Mouse (Mus musculus): Measurements from ENCODE around the gene Irgm1.

Gene Irgm1

DNA sequence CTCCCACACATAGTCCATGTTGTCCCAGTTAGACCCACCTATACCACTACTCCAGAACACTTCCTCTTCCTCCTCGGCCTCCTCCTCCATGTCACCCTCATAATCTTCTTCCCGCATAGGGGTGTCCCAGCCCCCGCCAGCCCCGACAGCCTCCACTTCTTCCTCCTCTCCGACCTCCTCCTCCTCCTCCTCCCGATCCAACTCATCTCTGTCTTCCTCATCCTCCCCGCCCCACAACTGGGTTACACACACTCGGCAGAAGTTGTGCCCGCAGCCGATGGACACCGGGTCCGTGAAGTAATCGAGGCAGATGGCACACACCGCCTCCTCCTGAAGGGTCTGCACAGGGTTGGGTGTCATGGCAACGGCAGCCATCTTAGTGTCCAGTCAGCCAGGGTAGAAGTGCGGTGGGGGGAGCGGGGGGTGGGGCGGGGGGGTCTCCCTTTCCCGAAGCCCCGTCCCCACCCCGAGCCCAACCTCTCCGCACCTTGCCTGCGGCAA lies 55.2 kb downstream of the Irgm1 start:
- peak; percentile 54 for DNase-seq (ENCODE audit: low read depth, low spot score)
- Histone ChIP-seq H3K27me3 (ENCODE audit: control insufficient read depth, insufficient read depth, low read length, poor library complexity, severe bottlenecking) (no peaks in the 10 kb centered on the region), H3K36me3 (ENCODE audit: control insufficient read depth, insufficient read depth, low read length, poor library complexity, severe bottlenecking) (peaks cover 1% of the 10 kb centered on the region; the same call in 1 of the 2 replicates)

GRCm38 (mm10) chr11:48815851-48816250 lies 55.6 kb downstream of the Irgm1 start:
- DNase-seq (ENCODE audit: low read depth, low spot score) = no peak
- Histone ChIP-seq H3K36me3 (ENCODE audit: control insufficient read depth, insufficient read depth, low read length, poor library complexity, severe bottlenecking) (peaks cover 1% of the 10 kb centered on the region; the same call in 1 of the 2 replicates), H3K27me3 (ENCODE audit: control insufficient read depth, insufficient read depth, low read length, poor library complexity, severe bottlenecking) (no peaks in the 10 kb centered on the region)

GRCm38 (mm10) chr11:48813782-48814181 lies 57.7 kb downstream of the Irgm1 start:
- DNase-seq (ENCODE audit: low read depth, low spot score) = no peak
- Histone ChIP-seq H3K36me3 (ENCODE audit: control insufficient read depth, insufficient read depth, low read length, poor library complexity, severe bottlenecking) (peaks cover 1% of the 10 kb centered on the region; the same call in 1 of the 2 replicates), H3K27me3 (ENCODE audit: control insufficient read depth, insufficient read depth, low read length, poor library complexity, severe bottlenecking) (no peaks in the 10 kb centered on the region)

Data from splenic B cell, adult 2 months (primary cell).